Comparison of ENCODE assay signal across 12 mouse cellular contexts in the genomic region with DNA sequence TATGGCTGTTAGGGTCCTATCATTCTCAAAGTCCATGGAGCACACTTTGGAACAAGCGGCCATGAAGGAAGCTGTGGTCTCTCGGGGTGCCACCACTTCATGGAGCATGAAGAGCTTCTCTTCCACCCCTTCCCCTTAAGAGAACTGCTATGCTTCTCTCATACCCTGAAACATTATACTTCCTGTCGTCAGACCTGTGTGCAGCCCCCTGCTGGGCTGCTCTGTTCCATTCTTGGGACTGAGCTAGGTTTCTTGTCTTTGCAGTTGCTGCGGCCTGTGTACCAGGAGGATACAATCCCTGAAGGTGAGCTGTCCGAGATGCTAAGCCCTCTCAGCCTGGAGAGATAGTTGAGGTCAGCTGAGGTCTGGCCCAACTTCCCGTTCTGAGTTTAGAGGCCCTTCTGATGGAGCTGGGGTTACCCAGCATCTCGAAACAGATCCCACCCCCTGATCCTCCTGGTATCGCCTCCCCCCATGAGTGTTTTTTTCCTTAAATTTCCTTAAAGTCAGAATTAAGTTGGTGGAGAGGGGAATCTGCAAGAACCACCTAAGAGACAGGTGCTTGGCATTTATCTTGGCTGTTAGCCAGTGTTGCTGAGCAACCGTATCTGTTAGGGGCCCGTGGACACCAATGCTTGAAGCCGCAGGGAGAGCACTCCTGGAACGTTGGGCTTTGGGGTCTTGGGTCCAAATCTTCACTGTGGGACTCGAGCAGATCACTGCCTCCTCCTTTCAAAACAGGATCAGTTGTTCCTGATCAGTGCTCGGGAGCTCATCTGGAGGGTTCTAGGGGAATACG.
A peak's percentile ranks its signal among the peaks of the same experiment; 100 is the strongest.
DNase-seq lines count a peak whose midpoint lies in the region; ATAC-seq and TF ChIP-seq lines count a peak whose summit lies in the region.
"Had no signal": no experiment of that assay in that cellular context is flagged by ENCODE, and none has a peak within 500 bp of the region (broad histone marks: within the 10 kb centered on the region; RNA-seq: fewer than 3 reads in every experiment).

No protein-coding gene starts in this region.

- ATAC-seq in lung, embryonic 14.5 days (ENCODE audit: insufficient read depth) = no peak
- no peak for ATAC-seq in heart, embryonic 16.5 days (replicated peaks; ENCODE audit: extremely low read depth, insufficient read depth, low FRiP score)
- no peak for ATAC-seq in stomach, embryonic 14.5 days (ENCODE audit: insufficient number of reproducible peaks, insufficient read depth, low FRiP score, low read depth)

- no peak overlapping the region for H3K9ac ChIP-seq in lung, embryonic 14.5 days
- no peak overlapping the region; the same call in 1 of the 2 replicates for H3K9ac ChIP-seq in heart, embryonic 16.5 days (ENCODE audit: low read length)
- no peak overlapping the region for H3K9ac ChIP-seq in stomach, embryonic 14.5 days (replicated peaks; ENCODE audit: low read depth, low read length)
- H3K9ac ChIP-seq: kidney, embryonic 15.5 days had no signal

- TF ChIP-seq CTCF in lung, embryonic 14.5 days (IDR thresholded peaks at IDR 0.05; ENCODE audit: low read depth) = peak; percentile 23

- no peak overlapping the region; the same call in 1 of the 2 replicates for H3K27ac ChIP-seq in lung, embryonic 14.5 days (ENCODE audit: low read depth)
- peak overlapping the region; percentile 16; the same call in 1 of the 2 replicates for H3K27ac ChIP-seq in heart, embryonic 16.5 days (ENCODE audit: low read length)
- H3K27ac ChIP-seq in stomach, embryonic 14.5 days (ENCODE audit: low read length) = peak overlapping the region; percentile 33; the same call in 1 of the 2 replicates
- H3K27ac ChIP-seq: kidney, embryonic 15.5 days had no signal

- H3K4me1 ChIP-seq in lung, embryonic 14.5 days (ENCODE audit: insufficient read depth) = peaks cover 30% of the 10 kb centered on the region
- H3K4me1 ChIP-seq in heart, embryonic 16.5 days (ENCODE audit: control insufficient read depth, insufficient read depth, low read length) = peaks cover 34% of the 10 kb centered on the region
- peaks cover 40% of the 10 kb centered on the region for H3K4me1 ChIP-seq in stomach, embryonic 14.5 days (ENCODE audit: control insufficient read depth, insufficient read depth, low read length)

- no peaks in the 10 kb centered on the region for H3K9me3 ChIP-seq in lung, embryonic 14.5 days (ENCODE audit: low read depth, low read length)
- no peaks in the 10 kb centered on the region for H3K9me3 ChIP-seq in heart, embryonic 16.5 days (replicated peaks; ENCODE audit: control insufficient read depth, low read length)
- no peaks in the 10 kb centered on the region for H3K9me3 ChIP-seq in stomach, embryonic 14.5 days (ENCODE audit: control insufficient read depth, low read depth, low read length)
- H3K9me3 ChIP-seq: kidney, embryonic 15.5 days had no signal

- no peak overlapping the region for H3K4me3 ChIP-seq in lung, embryonic 14.5 days (ENCODE audit: low read depth, low read length)
- H3K4me3 ChIP-seq in heart, embryonic 16.5 days (ENCODE audit: low read length) = no peak overlapping the region
- no peak overlapping the region for H3K4me3 ChIP-seq in stomach, embryonic 14.5 days (ENCODE audit: low read depth, low read length)
- H3K4me3 ChIP-seq: kidney, embryonic 15.5 days had no signal

- H3K27me3 ChIP-seq in lung, embryonic 14.5 days (ENCODE audit: insufficient read depth, low read length) = no peaks in the 10 kb centered on the region
- peaks cover 14% of the 10 kb centered on the region for H3K27me3 ChIP-seq in heart, embryonic 16.5 days (ENCODE audit: control insufficient read depth, insufficient read depth, low read length)
- no peaks in the 10 kb centered on the region for H3K27me3 ChIP-seq in stomach, embryonic 14.5 days (ENCODE audit: control insufficient read depth, insufficient read depth, low read length)
- H3K27me3 ChIP-seq: kidney, embryonic 15.5 days had no signal

- no peak overlapping the region for H3K4me2 ChIP-seq in lung, embryonic 14.5 days
- no peak overlapping the region for H3K4me2 ChIP-seq in heart, embryonic 16.5 days (ENCODE audit: low read depth, low read length)
- H3K4me2 ChIP-seq in stomach, embryonic 14.5 days (replicated peaks; ENCODE audit: low read depth, low read length) = no peak overlapping the region
- H3K4me2 ChIP-seq: kidney, embryonic 15.5 days had no signal

- 49% methylated on average over 15 of the region's 15 CpGs for WGBS in lung, embryonic 14.5 days
- 45% methylated on average over 15 of the region's 15 CpGs for WGBS in heart, embryonic 16.5 days
- 59% methylated on average over 15 of the region's 15 CpGs for WGBS in stomach, embryonic 14.5 days

- peak; percentile 92 for DNase-seq in heart, adult 11 months
- DNase-seq in heart, adult 8-10 months (ENCODE audit: low spot score) = no peak
- peak; percentile 68 for DNase-seq in lung, embryonic 14.5 days
- DNase-seq in lung, postnatal 14 days = no peak
- no peak for DNase-seq in embryo, embryonic 9.5 days (ENCODE audit: extremely low spot score)
- no peak for DNase-seq in yolk sac, embryonic 10.5 days (ENCODE audit: low spot score)
- DNase-seq: cerebellum, adult 8-10 months; lung, postnatal 10 days; right cerebral cortex, postnatal 4 days had no signal

- H3K36me3 ChIP-seq in lung, embryonic 14.5 days (ENCODE audit: insufficient read depth) = peaks cover 3% of the 10 kb centered on the region; the same call in 1 of the 2 replicates
- no peaks in the 10 kb centered on the region; the same call in 1 of the 2 replicates for H3K36me3 ChIP-seq in heart, embryonic 16.5 days (ENCODE audit: control insufficient read depth, insufficient read depth)
- no peaks in the 10 kb centered on the region; the same call in 1 of the 2 replicates for H3K36me3 ChIP-seq in stomach, embryonic 14.5 days (ENCODE audit: control insufficient read depth, insufficient read depth, low read length)

Comparison
In these comparisons a context has a peak if more than half of its experiments do, and no peak if none do; other contexts are left out.
1. DNase-seq: peak in heart, adult 11 months (single experiment) and lung, embryonic 14.5 days (single experiment); none in heart, adult 8-10 months (single experiment), lung, postnatal 14 days (single experiment), embryo, embryonic 9.5 days (single experiment) and yolk sac, embryonic 10.5 days (single experiment).